Mouse (Mus musculus) right cerebral cortex, adult 18-20 months (tissue): Measurements from ENCODE around the gene Ndc1.

Experiments used
- DNase-seq: peaks from one replicate; pipeline ENCODE4 v3.0.0; 2022; ENCODE audit warnings: mixed read lengths

The Ndc1 gene

DNA sequence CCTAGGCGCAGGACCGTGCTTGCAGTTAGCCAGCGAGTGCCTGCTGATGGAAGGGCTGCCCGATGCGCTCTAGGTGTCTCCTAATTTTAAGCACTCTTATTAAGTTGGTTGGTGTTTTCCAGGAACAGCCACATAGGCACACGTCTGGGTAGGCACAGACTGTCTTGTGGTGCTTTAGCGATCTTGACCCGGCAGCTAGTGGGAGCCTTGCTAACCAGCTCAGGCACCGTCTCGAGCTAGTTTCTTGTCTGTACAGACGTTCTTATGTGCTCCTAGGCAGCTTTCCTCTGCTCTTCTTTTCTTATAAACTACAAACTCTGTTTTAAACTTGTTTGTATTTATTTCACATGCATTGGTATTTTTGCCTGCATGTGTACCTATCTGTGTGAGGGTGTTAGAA lies 76.0 kb downstream of the Ndc1 start:
- no peak for DNase-seq

DNA sequence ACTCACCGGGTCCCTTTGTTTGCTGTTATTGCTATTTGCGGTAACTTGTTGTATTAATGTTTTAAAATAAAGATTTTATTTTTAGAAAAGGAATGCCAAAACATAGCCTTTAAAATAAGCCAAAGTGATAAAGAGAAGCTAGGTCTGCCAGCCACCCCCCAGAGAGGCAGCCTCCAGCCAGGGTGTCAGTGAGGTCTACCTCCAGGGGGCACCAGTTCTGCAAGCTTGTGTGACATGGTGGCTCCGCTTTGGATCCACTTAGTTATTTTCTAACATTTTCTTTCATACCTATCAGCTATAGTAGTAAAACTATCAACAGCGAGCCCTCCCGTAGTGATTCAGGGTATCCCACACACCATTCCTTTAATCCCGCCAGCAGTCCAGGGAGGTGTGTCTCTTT lies 80.9 kb downstream of the Ndc1 start:
- DNase-seq, result no peak

DNA sequence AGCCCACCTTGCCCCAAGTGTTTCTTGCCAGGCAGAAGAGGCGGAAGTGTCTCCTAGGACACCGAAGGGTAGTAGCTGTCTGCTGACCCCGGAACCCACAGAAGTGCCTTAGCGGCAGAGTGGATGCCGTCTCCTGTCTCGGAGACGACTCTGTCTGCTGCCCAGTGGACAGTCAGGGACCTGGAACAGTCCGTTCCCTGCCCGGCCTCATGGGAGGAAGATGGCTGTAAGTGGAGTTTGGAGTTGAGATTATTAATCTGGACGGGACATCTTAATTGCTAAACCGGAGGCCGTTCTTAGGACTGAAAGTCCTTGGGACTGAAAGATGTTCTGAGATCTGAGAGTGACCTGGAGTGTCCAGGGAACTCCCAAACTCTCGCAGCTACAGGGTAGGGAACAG lies 81.9 kb downstream of the Ndc1 start:
- no peak for DNase-seq

DNA sequence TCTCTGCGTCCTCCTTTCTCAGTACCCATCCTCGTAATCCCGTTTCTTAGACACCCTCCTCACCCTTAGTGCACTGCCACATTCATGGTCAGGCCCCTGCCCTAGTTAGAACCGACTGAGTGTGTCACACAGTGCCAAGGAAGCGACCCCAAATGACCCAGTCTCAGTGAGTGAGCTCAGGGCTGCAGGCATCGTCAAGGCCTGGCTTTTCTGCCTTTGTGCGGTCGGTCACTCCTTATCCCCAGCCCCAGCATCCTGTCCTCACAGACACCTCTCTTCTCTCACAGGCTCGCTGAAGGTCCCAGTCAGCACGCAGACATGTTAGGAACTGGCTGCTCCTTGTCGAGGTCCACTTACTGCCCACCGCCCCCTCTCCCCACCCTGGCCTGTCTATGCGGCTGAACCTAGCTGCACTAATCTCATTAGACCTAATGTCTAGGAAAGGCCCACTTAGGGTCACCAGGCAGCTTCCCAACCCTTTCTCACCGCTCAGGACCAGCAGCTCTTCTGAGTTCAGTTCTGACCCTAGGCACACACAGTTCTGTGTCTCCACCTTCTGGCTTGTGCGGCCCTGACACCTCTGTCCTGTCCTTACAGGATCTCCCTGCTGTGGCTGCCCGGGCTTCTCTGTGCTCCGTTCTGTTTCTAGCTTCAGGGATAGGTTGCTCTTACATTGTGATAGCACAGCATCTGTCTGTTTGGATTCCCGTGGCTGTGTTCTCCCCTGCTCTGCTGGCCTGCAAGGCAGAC lies 84.9 kb downstream of the Ndc1 start:
- no peak for DNase-seq

GRCm38 (mm10) chr4:107453141-107453984 lies 85.8 kb downstream of the Ndc1 start:
- DNase-seq, result peak; percentile 74

DNA sequence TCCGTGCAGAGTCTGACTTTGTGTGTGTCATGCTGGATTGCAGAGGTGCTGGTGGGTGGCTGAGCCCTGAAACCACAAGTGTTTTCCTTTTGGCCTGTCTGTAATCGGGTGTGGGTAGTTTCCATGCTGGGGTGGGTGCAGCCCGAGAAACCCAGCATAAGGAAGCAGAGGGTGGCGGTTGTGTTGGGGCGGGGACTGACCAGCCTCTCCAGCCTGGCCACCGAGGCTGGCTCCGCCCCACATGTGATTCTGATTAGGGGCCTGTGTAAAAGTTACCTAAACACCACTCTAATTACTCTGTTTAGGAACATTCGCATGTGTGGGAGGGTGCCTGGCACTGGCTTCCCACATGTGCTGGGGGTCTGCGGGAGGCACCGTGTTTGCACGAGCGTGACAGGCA lies 90.0 kb downstream of the Ndc1 start:
- no peak for DNase-seq

- no peak for DNase-seq
Measured at GRCm38 (mm10) chr4:107458907-107459306, 91.3 kb downstream of the Ndc1 start.

- no peak for DNase-seq
Measured at GRCm38 (mm10) chr4:107459461-107459860, 91.9 kb downstream of the Ndc1 start.

- DNase-seq, result no peak
Measured at GRCm38 (mm10) chr4:107460468-107460867, 92.9 kb downstream of the Ndc1 start.
